Mouse (Mus musculus): ENCODE measurements at regions not wholly inside any gene's neighbourhood (a gene's known extent, or its start where the extent isn't known, plus 50 kb on each side); places are given as distances from the start of the nearest gene placed in this dataset.

- POLR2A ChIA-PET = interaction anchor here (0.6 kb wide), 2 partner anchors 72 to 514 kb away, joined by 3 read pairs; no protein-coding TSS in a partner anchor
- peaks cover 5% of the 10 kb centered on the region for H3K27me3 ChIP-seq
- in situ Hi-C loops (cut with MboI; ENCODE audit: low pct_unique_long_range_greater_than_20kb) = no loop called here
- DNase-seq (ENCODE audit: low read depth, low spot score) (no peak), ATAC-seq (no peak)
- CTCF ChIA-PET = no interaction called here
- no peak for TF ChIP-seq CTCF (IDR thresholded peaks at IDR 0.05)
These were observed 53.5 kb upstream of the Ralgapa2 start for GRCm38 (mm10) chr2:146565693-146566092.

GRCm38 (mm10) chr2:146568171-146568842 lies 56.2 kb upstream of the Ralgapa2 start:
- ATAC-seq (no peak), DNase-seq (ENCODE audit: low read depth, low spot score) (no peak)
- ChIA-PET CTCF (interaction anchor here (1.3 kb wide), 1 partner anchor 99 kb away, joined by 3 read pairs; no protein-coding TSS in a partner anchor), POLR2A (no interaction called here)
- H3K27me3 ChIP-seq = peaks cover 5% of the 10 kb centered on the region
- no peak for TF ChIP-seq CTCF (IDR thresholded peaks at IDR 0.05)
- in situ Hi-C loops (cut with MboI; ENCODE audit: low pct_unique_long_range_greater_than_20kb) = no loop called here

- H3K27me3 ChIP-seq = peaks cover 5% of the 10 kb centered on the region
- ChIA-PET CTCF (no interaction called here), POLR2A (no interaction called here)
- no peak for TF ChIP-seq CTCF (IDR thresholded peaks at IDR 0.05)
- no peak for DNase-seq (ENCODE audit: low read depth, low spot score)
- ATAC-seq = no peak
- in situ Hi-C loops (cut with MboI; ENCODE audit: low pct_unique_long_range_greater_than_20kb) = no loop called here
These were observed 58.9 kb upstream of the Ralgapa2 start for GRCm38 (mm10) chr2:146571036-146571435.

- ChIA-PET CTCF (interaction anchor here (1.3 to 1.4 kb wide), 2 partner anchors 12 to 102 kb away, joined by 3 to 4 read pairs; no protein-coding TSS in a partner anchor), POLR2A (no interaction called here)
- in situ Hi-C loops (cut with MboI; ENCODE audit: low pct_unique_long_range_greater_than_20kb) = no loop called here
- DNase-seq (ENCODE audit: low read depth, low spot score) (no peak), ATAC-seq (no peak)
- no peak for TF ChIP-seq CTCF (IDR thresholded peaks at IDR 0.05)
- peaks cover 5% of the 10 kb centered on the region for H3K27me3 ChIP-seq
These were observed 59.7 kb upstream of the Ralgapa2 start for GRCm38 (mm10) chr2:146571857-146572256.

GRCm38 (mm10) chr2:146575610-146576297 lies 63.6 kb upstream of the Ralgapa2 start:
- in situ Hi-C loops (cut with MboI; ENCODE audit: low pct_unique_long_range_greater_than_20kb) = no loop called here
- TF ChIP-seq CTCF (IDR thresholded peaks at IDR 0.05) = no peak
- H3K27me3 ChIP-seq = no peaks in the 10 kb centered on the region
- ATAC-seq = no peak
- ChIA-PET POLR2A (no interaction called here), CTCF (no interaction called here)
- DNase-seq (ENCODE audit: low read depth, low spot score) = no peak

GRCm38 (mm10) chr2:146576298-146576905 lies 64.3 kb upstream of the Ralgapa2 start:
- DNase-seq (ENCODE audit: low read depth, low spot score) (no peak), ATAC-seq (no peak)
- H3K27me3 ChIP-seq = no peaks in the 10 kb centered on the region
- CTCF ChIA-PET = no interaction called here
- POLR2A ChIA-PET = no interaction called here
- in situ Hi-C loops (cut with MboI; ENCODE audit: low pct_unique_long_range_greater_than_20kb) = no loop called here
- TF ChIP-seq CTCF (IDR thresholded peaks at IDR 0.05) = no peak

- TF ChIP-seq CTCF (IDR thresholded peaks at IDR 0.05) = no peak
- ATAC-seq = no peak
- DNase-seq (ENCODE audit: low read depth, low spot score) = no peak
- in situ Hi-C loops (cut with MboI; ENCODE audit: low pct_unique_long_range_greater_than_20kb) = no loop called here
- POLR2A ChIA-PET = no interaction called here
- no peaks in the 10 kb centered on the region for H3K27me3 ChIP-seq
- CTCF ChIA-PET = no interaction called here
These were observed 65.0 kb upstream of the Ralgapa2 start for GRCm38 (mm10) chr2:146577096-146577495.

GRCm38 (mm10) chr2:146581220-146581619 lies 69.1 kb upstream of the Ralgapa2 start:
- in situ Hi-C loops (cut with MboI; ENCODE audit: low pct_unique_long_range_greater_than_20kb) = no loop called here
- ChIA-PET CTCF (no interaction called here), POLR2A (no interaction called here)
- H3K27me3 ChIP-seq = peaks cover 2% of the 10 kb centered on the region
- no peak for TF ChIP-seq CTCF (IDR thresholded peaks at IDR 0.05)
- no peak for DNase-seq (ENCODE audit: low read depth, low spot score)
- no peak for ATAC-seq

GRCm38 (mm10) chr2:146583807-146584388 lies 71.8 kb upstream of the Ralgapa2 start:
- in situ Hi-C loops (cut with MboI; ENCODE audit: low pct_unique_long_range_greater_than_20kb) = no loop called here

GRCm38 (mm10) chr2:146586381-146586780 lies 74.2 kb upstream of the Ralgapa2 start:
- H3K27me3 ChIP-seq = peaks cover 6% of the 10 kb centered on the region
- TF ChIP-seq CTCF (IDR thresholded peaks at IDR 0.05) = no peak
- CTCF ChIA-PET = no interaction called here
- ATAC-seq = no peak
- DNase-seq (ENCODE audit: low read depth, low spot score) = no peak
- POLR2A ChIA-PET = no interaction called here
- in situ Hi-C loops (cut with MboI; ENCODE audit: low pct_unique_long_range_greater_than_20kb) = no loop called here

More at GRCm38 (mm10) chr2:146583807-146584388, 71.8 kb upstream of the Ralgapa2 start:
- ChIA-PET POLR2A (no interaction called here), CTCF (interaction anchor here (1.5 kb wide), 1 partner anchor 12 kb away, joined by 4 read pairs; no protein-coding TSS in a partner anchor)
- peaks cover 6% of the 10 kb centered on the region for H3K27me3 ChIP-seq
- no peak for TF ChIP-seq CTCF (IDR thresholded peaks at IDR 0.05)
- ATAC-seq (no peak), DNase-seq (ENCODE audit: low read depth, low spot score) (no peak)

- DNase-seq (ENCODE audit: low read depth, low spot score) (no peak), ATAC-seq (no peak)
- CTCF ChIA-PET = no interaction called here
- POLR2A ChIA-PET = interaction anchor here (0.6 kb wide), 1 partner anchor 179 kb away, joined by 4 read pairs; no protein-coding TSS in a partner anchor
- H3K27me3 ChIP-seq = peaks cover 6% of the 10 kb centered on the region
- no peak for TF ChIP-seq CTCF (IDR thresholded peaks at IDR 0.05)
- in situ Hi-C loops (cut with MboI; ENCODE audit: low pct_unique_long_range_greater_than_20kb) = no loop called here
These were observed 74.8 kb upstream of the Ralgapa2 start for GRCm38 (mm10) chr2:146586981-146587380.
